Mouse (Mus musculus) limb, embryonic 14.5 days (tissue): ENCODE measurements around the gene Wwox. TPM values are rescaled to one million over a fixed set of nuclear protein-coding genes. Genes with fewer than 3 reads are reported as not detected.

Experiments used
- ATAC-seq: fragments of 200-750 bp; cut with Nextera tagmentation; 2 replicates; pipeline ENCODE4 v1.8.0; 2017; ENCODE audit warnings: low read depth, moderate number of reproducible peaks, moderate TSS enrichment; ENCODE audit not compliant: low FRiP score
- DNase-seq: peaks from one replicate; pipeline ENCODE4 v3.0.0-alpha.2; 2015; ENCODE audit warnings: low spot score
- H3K27ac ChIP-seq: fragments of 300-500 bp; sonication (generic); replicated peaks from 2 replicates; pipeline ENCODE4 v1.5.1; 2014; ENCODE audit warnings: low read depth, mild to moderate bottlenecking, low read length, moderate library complexity, mixed read lengths
- H3K27me3 ChIP-seq: fragments of 300-500 bp; sonication (generic); 2 replicates; pipeline ENCODE4 v1.6.1; 2014; ENCODE audit warnings: low read length, mixed read lengths; ENCODE audit not compliant: control insufficient read depth, insufficient read depth
- H3K36me3 ChIP-seq: fragments of 300-500 bp; sonication (generic); 2 replicates; pipeline ENCODE4 v1.6.1; 2014; ENCODE audit warnings: mild to moderate bottlenecking, low read length, moderate library complexity, mixed read lengths; ENCODE audit not compliant: control insufficient read depth, insufficient read depth
- H3K4me1 ChIP-seq: fragments of 300-500 bp; sonication (generic); 2 replicates; pipeline ENCODE4 v1.6.1; 2014; ENCODE audit warnings: antibody characterized with exemption, low read length, mixed read lengths; ENCODE audit not compliant: control insufficient read depth, insufficient read depth
- H3K4me2 ChIP-seq: fragments of 300-500 bp; sonication (generic); replicated peaks from 2 replicates; pipeline ENCODE4 v1.6.1; 2014; ENCODE audit warnings: low read depth, mild to moderate bottlenecking, low read length, moderate library complexity; ENCODE audit not compliant: severe bottlenecking
- H3K4me3 ChIP-seq: fragments of 300-500 bp; sonication (generic); replicated peaks from 2 replicates; pipeline ENCODE4 v1.5.1; 2014; ENCODE audit warnings: low read length
- H3K9ac ChIP-seq: fragments of 300-500 bp; sonication (generic); 2 replicates; pipeline ENCODE4 v1.6.1; 2014; ENCODE audit warnings: mild to moderate bottlenecking, low read depth, low read length, moderate library complexity; ENCODE audit not compliant: severe bottlenecking
- H3K9me3 ChIP-seq: fragments of 300-500 bp; sonication (generic); 2 replicates; pipeline ENCODE4 v1.6.1; 2016; ENCODE audit warnings: low read length; ENCODE audit not compliant: control insufficient read depth
- POLR2A ChIP-seq: fragments of 200-500 bp; IDR thresholded peaks from 2 replicates; pipeline ENCODE4 v1.8.0; 2012; ENCODE audit warnings: inconsistent platforms, mild to moderate bottlenecking, moderate library complexity, borderline replicate concordance; ENCODE audit not compliant: insufficient read depth, insufficient read length; ENCODE audit errors: extremely low read depth
- whole genome bisulfite sequencing: fragments of 180-500 bp; shearing (Covaris S2); extraction: QIAGEN DNeasy Blood & Tissue Kit; methylation state at CpG from one replicate; pipeline ENCODE4 v1.1.7; 2014; 5-methylcytosine and 5-hydroxymethylcytosine counted together
- polyA plus RNA-seq, 2 experiments: library from polyadenylated mRNA; depleted of rRNA in 1 of 2; stranded (reverse) in 1 of 2; unstranded in 1 of 2; fragments of >200 nt; fragmentation: Nextera tagmentation in 1 of 2; extraction: Ambion mirVana in 1 of 2; gene quantifications; 2 replicates each; pipeline versions ENCODE4 v1.2.1 to v1.2.3; 2012 to 2014

Gene Wwox
- polyA plus RNA-seq, 2 experiments: 8.6 to 9.4 TPM

GRCm38 (mm10) chr8:114658475-114658874 lies 219.0 kb downstream of the Wwox start:
- Histone ChIP-seq H3K36me3 (no peaks in the 10 kb centered on the region), H3K27me3 (no peaks in the 10 kb centered on the region), H3K4me2 (no peak overlapping the region), H3K27ac (no peak overlapping the region), H3K4me3 (no peak overlapping the region), H3K9me3 (no peaks in the 10 kb centered on the region), H3K9ac (no peak overlapping the region), H3K4me1 (0 out of 2 replicates have a peak, but pooled peaks cover 3% of the 10 kb centered on the region)
- ATAC-seq (no peak), DNase-seq (peak; percentile 47)
- TF ChIP-seq POLR2A: no peak
- WGBS: 13% methylated on average over 4 of the region's 4 CpGs

- Histone ChIP-seq H3K27me3 (no peaks in the 10 kb centered on the region), H3K4me1 (no peaks in the 10 kb centered on the region), H3K36me3 (no peaks in the 10 kb centered on the region), H3K4me3 (no peak overlapping the region), H3K27ac (no peak overlapping the region), H3K9me3 (no peaks in the 10 kb centered on the region), H3K9ac (no peak overlapping the region), H3K4me2 (no peak overlapping the region)
- ATAC-seq: no peak
- DNase-seq: no peak
- no peak for TF ChIP-seq POLR2A
- 83% methylated on average over 7 of the region's 7 CpGs for WGBS
Measured at GRCm38 (mm10) chr8:114663053-114663452, 223.6 kb downstream of the Wwox start.

- Histone ChIP-seq H3K9ac (no peak overlapping the region), H3K36me3 (no peaks in the 10 kb centered on the region), H3K27ac (no peak overlapping the region), H3K9me3 (no peaks in the 10 kb centered on the region), H3K27me3 (no peaks in the 10 kb centered on the region), H3K4me1 (no peaks in the 10 kb centered on the region), H3K4me2 (no peak overlapping the region), H3K4me3 (no peak overlapping the region)
- ATAC-seq (no peak), DNase-seq (no peak)
- 72% methylated on average over 6 of the region's 6 CpGs for WGBS
- TF ChIP-seq POLR2A: no peak
Measured at GRCm38 (mm10) chr8:114665521-114665920, 226.1 kb downstream of the Wwox start.

GRCm38 (mm10) chr8:114670801-114671200 lies 231.3 kb downstream of the Wwox start:
- WGBS: 45% methylated on average over 6 of the region's 6 CpGs
- Histone ChIP-seq H3K27me3 (no peaks in the 10 kb centered on the region), H3K36me3 (no peaks in the 10 kb centered on the region), H3K9me3 (no peaks in the 10 kb centered on the region), H3K27ac (no peak overlapping the region; the same call in 1 of the 2 replicates), H3K4me3 (no peak overlapping the region), H3K4me1 (peaks cover 7% of the 10 kb centered on the region; the same call in 1 of the 2 replicates), H3K4me2 (no peak overlapping the region), H3K9ac (no peak overlapping the region)
- DNase-seq (no peak), ATAC-seq (0 out of 2 replicates have a peak, but pooled peaks have one; percentile 25)
- no peak for TF ChIP-seq POLR2A

- Histone ChIP-seq H3K4me1 (peaks cover 7% of the 10 kb centered on the region; the same call in 1 of the 2 replicates), H3K27me3 (no peaks in the 10 kb centered on the region), H3K9ac (no peak overlapping the region), H3K4me3 (no peak overlapping the region), H3K4me2 (no peak overlapping the region), H3K9me3 (no peaks in the 10 kb centered on the region), H3K27ac (peak overlapping the region; percentile 39), H3K36me3 (no peaks in the 10 kb centered on the region)
- 37% methylated on average over 9 of the region's 9 CpGs for WGBS
- ATAC-seq (peak; percentile 87), DNase-seq (peak; percentile 75)
- no peak for TF ChIP-seq POLR2A
Measured at GRCm38 (mm10) chr8:114671237-114671674, 231.8 kb downstream of the Wwox start.
